Mouse (Mus musculus): Measurements from ENCODE around the gene Sncg. TPM values are rescaled to one million over a fixed set of nuclear protein-coding genes. Genes with fewer than 3 reads are reported as not detected.

Sncg gene
- polyA plus RNA-seq, 1 experiment from 2014 or later: 50.6 TPM

- Histone ChIP-seq H3K4me2 (ENCODE audit: low read depth, low read length) (no peak overlapping the region), H3K36me3 (replicated peaks; ENCODE audit: control insufficient read depth, insufficient read depth, low read depth, low read length) (no peaks in the 10 kb centered on the region), H3K27ac (replicated peaks; ENCODE audit: low read depth, low read length) (no peak overlapping the region), H3K4me1 (ENCODE audit: control insufficient read depth, insufficient read depth, low read length) (no peaks in the 10 kb centered on the region), H3K9ac (replicated peaks; ENCODE audit: low read length) (peak overlapping the region; percentile 9; the same call in 1 of the 2 replicates), H3K27me3 (ENCODE audit: control insufficient read depth, insufficient read depth, low read length) (no peaks in the 10 kb centered on the region), H3K9me3 (replicated peaks; ENCODE audit: control insufficient read depth, low read length) (no peaks in the 10 kb centered on the region), H3K4me3 (ENCODE audit: low read depth, low read length) (no peak overlapping the region)
- DNase-seq (ENCODE audit: low spot score) (no peak), ATAC-seq (replicated peaks; ENCODE audit: insufficient number of reproducible peaks, low FRiP score, low TSS enrichment, low read depth) (no peak)
- WGBS: 65% methylated on average over 4 of the region's 4 CpGs
These were observed 2.5 kb upstream of the Sncg start for GRCm38 (mm10) chr14:34377121-34377520.

- Histone ChIP-seq H3K4me2 (ENCODE audit: low read depth, low read length) (no peak overlapping the region), H3K9me3 (replicated peaks; ENCODE audit: control insufficient read depth, low read length) (no peaks in the 10 kb centered on the region), H3K36me3 (replicated peaks; ENCODE audit: control insufficient read depth, insufficient read depth, low read depth, low read length) (no peaks in the 10 kb centered on the region), H3K27ac (replicated peaks; ENCODE audit: low read depth, low read length) (no peak overlapping the region), H3K4me3 (ENCODE audit: low read depth, low read length) (peak overlapping the region; percentile 1; the same call in 1 of the 2 replicates), H3K9ac (replicated peaks; ENCODE audit: low read length) (no peak overlapping the region), H3K27me3 (ENCODE audit: control insufficient read depth, insufficient read depth, low read length) (no peaks in the 10 kb centered on the region), H3K4me1 (ENCODE audit: control insufficient read depth, insufficient read depth, low read length) (no peaks in the 10 kb centered on the region)
- DNase-seq (ENCODE audit: low spot score) (peak; percentile 20), ATAC-seq (replicated peaks; ENCODE audit: insufficient number of reproducible peaks, low FRiP score, low TSS enrichment, low read depth) (no peak)
- WGBS: 72% methylated on average over 5 of the region's 5 CpGs
These were observed 1.4 kb upstream of the Sncg start for GRCm38 (mm10) chr14:34375941-34376340.

GRCm38 (mm10) chr14:34375415-34375904, 871 bp upstream of the Sncg start, which contains the start of gene Mmrn2:
Gene Mmrn2, plus strand, starts transcription at chr14:34375465.
- Histone ChIP-seq H3K4me3 (ENCODE audit: low read depth, low read length) (peak within 1 kb of the TSS; percentile 1; the same call in 1 of the 2 replicates), H3K27ac (replicated peaks; ENCODE audit: low read depth, low read length) (no peak within 1 kb of the TSS)
- ATAC-seq (replicated peaks; ENCODE audit: insufficient number of reproducible peaks, low FRiP score, low TSS enrichment, low read depth): no peak

GRCm38 (mm10) chr14:34373581-34373980, 1.0 kb downstream of the Sncg start:
- no peaks in the 10 kb centered on the region; the same call in 1 of the 2 replicates for H3K27me3 ChIP-seq (ENCODE audit: control insufficient read depth, insufficient read depth, low read length)
- no peak for DNase-seq (ENCODE audit: low spot score)
- ATAC-seq (replicated peaks; ENCODE audit: insufficient number of reproducible peaks, low FRiP score, low TSS enrichment, low read depth): no peak
- H3K4me2 ChIP-seq (ENCODE audit: low read depth, low read length): no peak overlapping the region
- no peaks in the 10 kb centered on the region for H3K36me3 ChIP-seq (replicated peaks; ENCODE audit: control insufficient read depth, insufficient read depth, low read depth, low read length)
- H3K4me1 ChIP-seq (ENCODE audit: control insufficient read depth, insufficient read depth, low read length): no peaks in the 10 kb centered on the region
- no peaks in the 10 kb centered on the region for H3K9me3 ChIP-seq (replicated peaks; ENCODE audit: control insufficient read depth, low read length)
- H3K27ac ChIP-seq (replicated peaks; ENCODE audit: low read depth, low read length): no peak overlapping the region
- no peak overlapping the region for H3K4me3 ChIP-seq (ENCODE audit: low read depth, low read length)
- no peak overlapping the region for H3K9ac ChIP-seq (replicated peaks; ENCODE audit: low read length)
- 62% methylated on average over 6 of the region's 6 CpGs for WGBS

More at GRCm38 (mm10) chr14:34375415-34375904, 871 bp upstream of the Sncg start, which contains the start of gene Mmrn2:
- Histone ChIP-seq H3K36me3 (replicated peaks; ENCODE audit: control insufficient read depth, insufficient read depth, low read depth, low read length) (no peaks in the 10 kb centered on the region), H3K4me1 (ENCODE audit: control insufficient read depth, insufficient read depth, low read length) (no peaks in the 10 kb centered on the region), H3K27me3 (ENCODE audit: control insufficient read depth, insufficient read depth, low read length) (no peaks in the 10 kb centered on the region), H3K9me3 (replicated peaks; ENCODE audit: control insufficient read depth, low read length) (no peaks in the 10 kb centered on the region), H3K9ac (replicated peaks; ENCODE audit: low read length) (no peak within 1 kb of the TSS), H3K4me2 (ENCODE audit: low read depth, low read length) (no peak within 1 kb of the TSS)
- no peak for DNase-seq (ENCODE audit: low spot score)
- WGBS: 77% methylated on average over 13 of the region's 13 CpGs

- Histone ChIP-seq H3K4me1 (ENCODE audit: control insufficient read depth, insufficient read depth, low read length) (no peaks in the 10 kb centered on the region), H3K4me3 (ENCODE audit: low read depth, low read length) (no peak overlapping the region), H3K4me2 (ENCODE audit: low read depth, low read length) (no peak overlapping the region), H3K36me3 (replicated peaks; ENCODE audit: control insufficient read depth, insufficient read depth, low read depth, low read length) (no peaks in the 10 kb centered on the region), H3K9ac (replicated peaks; ENCODE audit: low read length) (no peak overlapping the region), H3K27me3 (ENCODE audit: control insufficient read depth, insufficient read depth, low read length) (no peaks in the 10 kb centered on the region; the same call in 1 of the 2 replicates), H3K9me3 (replicated peaks; ENCODE audit: control insufficient read depth, low read length) (no peaks in the 10 kb centered on the region), H3K27ac (replicated peaks; ENCODE audit: low read depth, low read length) (no peak overlapping the region)
- ATAC-seq (replicated peaks; ENCODE audit: insufficient number of reproducible peaks, low FRiP score, low TSS enrichment, low read depth) (no peak), DNase-seq (ENCODE audit: low spot score) (peak; percentile 52)
- 77% methylated on average over 6 of the region's 6 CpGs for WGBS
These were observed 1.9 kb downstream of the Sncg start for GRCm38 (mm10) chr14:34372646-34373045.

- H3K27ac ChIP-seq (replicated peaks; ENCODE audit: low read depth, low read length): no peak overlapping the region
- H3K9ac ChIP-seq (replicated peaks; ENCODE audit: low read length): no peak overlapping the region
- ATAC-seq (replicated peaks; ENCODE audit: insufficient number of reproducible peaks, low FRiP score, low TSS enrichment, low read depth) (no peak), DNase-seq (ENCODE audit: low spot score) (no peak)
- no peaks in the 10 kb centered on the region for H3K36me3 ChIP-seq (replicated peaks; ENCODE audit: control insufficient read depth, insufficient read depth, low read depth, low read length)
- H3K4me1 ChIP-seq (ENCODE audit: control insufficient read depth, insufficient read depth, low read length): no peaks in the 10 kb centered on the region
- no peak overlapping the region for H3K4me3 ChIP-seq (ENCODE audit: low read depth, low read length)
- no peaks in the 10 kb centered on the region for H3K9me3 ChIP-seq (replicated peaks; ENCODE audit: control insufficient read depth, low read length)
- 74% methylated on average over 2 of the region's 2 CpGs for WGBS
- no peak overlapping the region for H3K4me2 ChIP-seq (ENCODE audit: low read depth, low read length)
- H3K27me3 ChIP-seq (ENCODE audit: control insufficient read depth, insufficient read depth, low read length): no peaks in the 10 kb centered on the region; the same call in 1 of the 2 replicates
These were observed 2.8 kb downstream of the Sncg start for GRCm38 (mm10) chr14:34371763-34372162.

GRCm38 (mm10) chr14:34370921-34371320, 3.7 kb downstream of the Sncg start:
- H3K27ac ChIP-seq (replicated peaks; ENCODE audit: low read depth, low read length): no peak overlapping the region
- H3K27me3 ChIP-seq (ENCODE audit: control insufficient read depth, insufficient read depth, low read length): no peaks in the 10 kb centered on the region; the same call in 1 of the 2 replicates
- no peak for DNase-seq (ENCODE audit: low spot score)
- no peaks in the 10 kb centered on the region for H3K36me3 ChIP-seq (replicated peaks; ENCODE audit: control insufficient read depth, insufficient read depth, low read depth, low read length)
- no peak overlapping the region for H3K9ac ChIP-seq (replicated peaks; ENCODE audit: low read length)
- no peaks in the 10 kb centered on the region for H3K9me3 ChIP-seq (replicated peaks; ENCODE audit: control insufficient read depth, low read length)
- H3K4me1 ChIP-seq (ENCODE audit: control insufficient read depth, insufficient read depth, low read length): no peaks in the 10 kb centered on the region
- no peak overlapping the region for H3K4me2 ChIP-seq (ENCODE audit: low read depth, low read length)
- ATAC-seq (replicated peaks; ENCODE audit: insufficient number of reproducible peaks, low FRiP score, low TSS enrichment, low read depth): no peak
- WGBS: 79% methylated on average over 3 of the region's 3 CpGs
- no peak overlapping the region for H3K4me3 ChIP-seq (ENCODE audit: low read depth, low read length)

- Histone ChIP-seq H3K27ac (replicated peaks; ENCODE audit: low read depth, low read length) (no peak overlapping the region), H3K36me3 (replicated peaks; ENCODE audit: control insufficient read depth, insufficient read depth, low read depth, low read length) (no peaks in the 10 kb centered on the region), H3K4me3 (ENCODE audit: low read depth, low read length) (no peak overlapping the region), H3K4me1 (ENCODE audit: control insufficient read depth, insufficient read depth, low read length) (no peaks in the 10 kb centered on the region), H3K4me2 (ENCODE audit: low read depth, low read length) (no peak overlapping the region), H3K9ac (replicated peaks; ENCODE audit: low read length) (no peak overlapping the region; the same call in 1 of the 2 replicates), H3K27me3 (ENCODE audit: control insufficient read depth, insufficient read depth, low read length) (no peaks in the 10 kb centered on the region; the same call in 1 of the 2 replicates), H3K9me3 (replicated peaks; ENCODE audit: control insufficient read depth, low read length) (no peaks in the 10 kb centered on the region)
- ATAC-seq (replicated peaks; ENCODE audit: insufficient number of reproducible peaks, low FRiP score, low TSS enrichment, low read depth): no peak
- WGBS: 53% methylated on average over 3 of the region's 3 CpGs
- no peak for DNase-seq (ENCODE audit: low spot score)
These were observed 4.4 kb downstream of the Sncg start for GRCm38 (mm10) chr14:34370203-34370602.
